Mouse (Mus musculus): ENCODE measurements around the gene Akirin1.

GRCm38 (mm10) chr4:123750152-123750651 is at the start of gene Akirin1:
- TF ChIP-seq CTCF (conservative IDR thresholded peaks at IDR 0.05 in 1 of 2, IDR thresholded peaks at IDR 0.05 in 1 of 2; ENCODE audit: low read depth in 2 of 2, low read length in 2 of 2) (peak in 1 of 2 experiments; percentile 63; a peak in 2 of 4 replicates), EP300 (IDR thresholded peaks at IDR 0.05; ENCODE audit: low read length) (no peak; the same call in 1 of the 2 replicates), POLR2A (IDR thresholded peaks at IDR 0.05; ENCODE audit: low read depth, low read length) (peak; percentile 84), POLR2AphosphoS2 (IDR thresholded peaks at IDR 0.05; ENCODE audit: low read depth, low read length) (peak; percentile 47; the same call in 1 of the 2 replicates)

Data from CH12.LX (cell line).